19 mouse cellular contexts compared by ENCODE assay signal in genomic region chr8:109864798-109865197, GRCm38 (mm10). TPM values are rescaled to one million over a fixed set of nuclear protein-coding genes. Genes with fewer than 3 reads are reported as not detected.
DNase-seq lines count a peak whose midpoint lies in the region; ATAC-seq and TF ChIP-seq lines count a peak whose summit lies in the region.
"Had no signal": no experiment of that assay in that cellular context is flagged by ENCODE, and none has a peak within 500 bp of the region (broad histone marks: within the 10 kb centered on the region; RNA-seq: fewer than 3 reads in every experiment).

No protein-coding gene starts in this region.

- no peaks in the 10 kb centered on the region for H3K9me3 ChIP-seq in heart, embryonic 10.5 days
- H3K9me3 ChIP-seq in liver, embryonic 11.5 days (ENCODE audit: control insufficient read depth, low read length), result no peaks in the 10 kb centered on the region
- no peaks in the 10 kb centered on the region for H3K9me3 ChIP-seq in hindbrain, embryonic 10.5 days
- H3K9me3 ChIP-seq: heart, embryonic 13.5 days; limb, embryonic 10.5 days had no signal

- H3K36me3 ChIP-seq in heart, embryonic 10.5 days, result peaks cover 35% of the 10 kb centered on the region
- H3K36me3 ChIP-seq in heart, adult 2 months (ENCODE audit: control insufficient read depth, insufficient read depth, low read length), result peaks cover 10% of the 10 kb centered on the region
- H3K36me3 ChIP-seq in liver, embryonic 11.5 days (ENCODE audit: control insufficient read depth, insufficient read depth, low read length), result peaks cover 11% of the 10 kb centered on the region; the same call in 1 of the 2 replicates
- H3K36me3 ChIP-seq in thymus, adult 2 months (ENCODE audit: control insufficient read depth, insufficient read depth, low read length), result peaks cover 29% of the 10 kb centered on the region
- peaks cover 42% of the 10 kb centered on the region for H3K36me3 ChIP-seq in hindbrain, embryonic 10.5 days

- H3K27me3 ChIP-seq in heart, embryonic 10.5 days (ENCODE audit: insufficient read depth, poor library complexity, severe bottlenecking), result no peaks in the 10 kb centered on the region
- H3K27me3 ChIP-seq in heart, adult 2 months (ENCODE audit: control insufficient read depth, insufficient read depth, low read length), result no peaks in the 10 kb centered on the region
- H3K27me3 ChIP-seq in liver, embryonic 11.5 days (replicated peaks; ENCODE audit: control insufficient read depth, insufficient read depth, low read length), result no peaks in the 10 kb centered on the region
- no peaks in the 10 kb centered on the region for H3K27me3 ChIP-seq in thymus, adult 2 months (ENCODE audit: control insufficient read depth, insufficient read depth, low read length)
- H3K27me3 ChIP-seq in hindbrain, embryonic 10.5 days (ENCODE audit: insufficient read depth, poor library complexity, severe bottlenecking), result no peaks in the 10 kb centered on the region
- H3K27me3 ChIP-seq: heart, embryonic 13.5 days had no signal

- TF ChIP-seq EP300 in heart, adult 2 months (IDR thresholded peaks at IDR 0.05; ENCODE audit: insufficient read depth, low read depth, low read length), result no peak

- no peak for TF ChIP-seq CTCF in heart, adult 2 months (IDR thresholded peaks at IDR 0.05)
- no peak for TF ChIP-seq CTCF in bone marrow, adult 2 months (IDR thresholded peaks at IDR 0.05; ENCODE audit: control insufficient read depth, insufficient read depth, low read length)
- no peak for TF ChIP-seq CTCF in thymus, adult 2 months (IDR thresholded peaks at IDR 0.05; ENCODE audit: borderline replicate concordance, control insufficient read depth, extremely low read depth, insufficient read depth, low read length, poor library complexity)

- peaks cover 3% of the 10 kb centered on the region; the same call in 1 of the 2 replicates for H3K79me2 ChIP-seq in heart, adult 2 months (replicated peaks; ENCODE audit: control insufficient read depth, insufficient read depth, low read length)

- H3K9ac ChIP-seq in heart, adult 2 months (ENCODE audit: low read depth, low read length), result no peak overlapping the region
- H3K9ac ChIP-seq in liver, embryonic 11.5 days (ENCODE audit: low read depth, low read length), result no peak overlapping the region
- H3K9ac ChIP-seq: heart, embryonic 13.5 days had no signal

- 0 out of 2 replicates have a peak overlapping the region, but pooled peaks have one; percentile 3 for H3K27ac ChIP-seq in heart, embryonic 10.5 days
- no peak overlapping the region for H3K27ac ChIP-seq in heart, adult 2 months
- peak overlapping the region; percentile 79; the same call in 1 of the 2 replicates for H3K27ac ChIP-seq in bone marrow, adult 2 months (ENCODE audit: control insufficient read depth, insufficient read depth, low read depth, low read length, poor library complexity)
- peak overlapping the region; percentile 94 for H3K27ac ChIP-seq in liver, embryonic 11.5 days (ENCODE audit: low read depth, low read length)
- no peak overlapping the region for H3K27ac ChIP-seq in thymus, adult 2 months (ENCODE audit: control insufficient read depth, insufficient read depth, low read length)
- no peak overlapping the region for H3K27ac ChIP-seq in hindbrain, embryonic 10.5 days
- H3K27ac ChIP-seq: heart, embryonic 13.5 days; limb, embryonic 10.5 days had no signal

- 78% methylated on average over 2 of the region's 2 CpGs for WGBS in heart, embryonic 10.5 days
- WGBS in heart, adult 2 months, result 81% methylated on average over 2 of the region's 2 CpGs
- 60% methylated on average over 2 of the region's 2 CpGs for WGBS in bone marrow, adult 2 months
- WGBS in liver, embryonic 11.5 days, result 56% methylated on average over 2 of the region's 2 CpGs
- WGBS in thymus, adult 2 months, result 92% methylated on average over 2 of the region's 2 CpGs
- 94% methylated on average over 2 of the region's 2 CpGs for WGBS in hindbrain, embryonic 10.5 days

- H3K4me2 ChIP-seq in liver, embryonic 11.5 days, result peak overlapping the region; percentile 51
- H3K4me2 ChIP-seq: heart, embryonic 13.5 days had no signal

- H3K4me1 ChIP-seq in heart, embryonic 10.5 days, result peaks cover 9% of the 10 kb centered on the region
- H3K4me1 ChIP-seq in heart, adult 2 months (ENCODE audit: control insufficient read depth, insufficient read depth, low read length), result peaks cover 2% of the 10 kb centered on the region
- H3K4me1 ChIP-seq in bone marrow, adult 2 months (ENCODE audit: control insufficient read depth, insufficient read depth, low read length), result no peaks in the 10 kb centered on the region; the same call in 1 of the 2 replicates
- peaks cover 40% of the 10 kb centered on the region for H3K4me1 ChIP-seq in liver, embryonic 11.5 days (replicated peaks; ENCODE audit: control insufficient read depth, insufficient read depth, low read length)
- peaks cover 6% of the 10 kb centered on the region for H3K4me1 ChIP-seq in thymus, adult 2 months (replicated peaks; ENCODE audit: control insufficient read depth, insufficient read depth, low read length)
- H3K4me1 ChIP-seq in hindbrain, embryonic 10.5 days (replicated peaks), result peaks cover 20% of the 10 kb centered on the region

- no peak overlapping the region for H3K4me3 ChIP-seq in heart, embryonic 10.5 days
- H3K4me3 ChIP-seq in heart, adult 2 months, result no peak overlapping the region
- H3K4me3 ChIP-seq in bone marrow, adult 2 months (replicated peaks; ENCODE audit: control insufficient read depth, low read depth, low read length), result no peak overlapping the region
- H3K4me3 ChIP-seq in liver, embryonic 11.5 days (ENCODE audit: low read depth, low read length), result no peak overlapping the region
- no peak overlapping the region for H3K4me3 ChIP-seq in thymus, adult 2 months (ENCODE audit: control insufficient read depth, insufficient read depth, low read length)
- no peak overlapping the region for H3K4me3 ChIP-seq in hindbrain, embryonic 10.5 days
- H3K4me3 ChIP-seq: heart, embryonic 13.5 days; limb, embryonic 10.5 days had no signal

- no peak for DNase-seq in heart, embryonic 10.5 days (ENCODE audit: low spot score)
- DNase-seq in heart, adult 2 months, result no peak
- DNase-seq in liver, embryonic 11.5 days (ENCODE audit: low spot score), result no peak
- DNase-seq in thymus, adult 2 months, result no peak
- DNase-seq in hindbrain, embryonic 10.5 days (ENCODE audit: low spot score), result no peak
- no peak for DNase-seq in adrenal gland, postnatal 36 days
- DNase-seq: adrenal gland, postnatal 10 days; gastrocnemius, postnatal 25 days; heart, postnatal 4 days; lung, adult 2 months; lung, postnatal 36 days; midbrain, embryonic 14.5 days; retina, postnatal 1 day; thymus, postnatal 25 days had no signal

- peak; percentile 70 for ATAC-seq in liver, embryonic 11.5 days (replicated peaks; ENCODE audit: low FRiP score)
- peak; percentile 66 for ATAC-seq in megakaryocyte-erythroid progenitor cell, adult 5-6 weeks (replicated peaks; ENCODE audit: low FRiP score, low TSS enrichment, poor library complexity, severe bottlenecking)
- ATAC-seq: forebrain, embryonic 14.5 days had no signal

- TF ChIP-seq POLR2A in heart, adult 2 months (IDR thresholded peaks at IDR 0.05; ENCODE audit: insufficient read depth, low read depth, low read length), result no peak
- no peak for TF ChIP-seq POLR2A in bone marrow, adult 2 months (IDR thresholded peaks at IDR 0.05; ENCODE audit: borderline replicate concordance, control insufficient read depth, low read depth, low read length)
- no peak for TF ChIP-seq POLR2A in thymus, adult 2 months (IDR thresholded peaks at IDR 0.05; ENCODE audit: control insufficient read depth, extremely low read depth, insufficient read depth, low read length, poor library complexity)

- intact Hi-C loops in heart, adult 2 months (cut with DNase I), result loop anchor here (5.0 to 10.0 kb wide), 4 partner anchors 53 to 300 kb away; partner anchors contain the start of genes Ap1g1, Dhx38, Ist1 and Txnl4b

RNA-seq across cellular contexts. Expression of gene Phlpp2, which starts 3.5 kb away (rescaled TPM):
- 1.6 and 2.2 TPM in 2 replicates for polyA plus RNA-seq in heart, embryonic 10.5 days (2016; fragmentation: Nextera tagmentation; extraction: Ambion mirVana)
- total RNA-seq in heart, adult 2 months (2021), result 1 to 10 TPM; 3.2 to 4.6 TPM
- 2.1 and 4.2 TPM in 2 replicates for polyA plus RNA-seq in heart, adult 2 months (2012; rRNA removed)
- polyA plus RNA-seq in bone marrow, adult 2 months (2011; ENCODE audit: insufficient read depth, insufficient read length, low replicate concordance, missing spikeins), result 9.0 and 10.8 TPM in 2 replicates
- 3.5 and 3.7 TPM in 2 replicates for polyA plus RNA-seq in liver, embryonic 11.5 days (2014; fragmentation: Nextera tagmentation; extraction: Ambion mirVana)
- 7.0 and 12.7 TPM in 2 replicates for total RNA-seq in megakaryocyte-erythroid progenitor cell, adult 5-6 weeks (2014; fragmentation: Nextera tagmentation)
- 5.4 and 8.8 TPM in 2 replicates for total RNA-seq in megakaryocyte-erythroid progenitor cell, adult 5-6 weeks (2017)
- polyA plus RNA-seq in thymus, adult 2 months (2012; rRNA removed), result 2.2 and 2.7 TPM in 2 replicates
- 2.0 and 2.7 TPM in 2 replicates for polyA plus RNA-seq in hindbrain, embryonic 10.5 days (2016; fragmentation: Nextera tagmentation; extraction: Ambion mirVana)
- total RNA-seq in adrenal gland, postnatal 36 days (2021), result 1 to 10 TPM; 9.5 to 9.8 TPM

Comparison
In these comparisons a context has a peak if more than half of its experiments do, and no peak if none do; other contexts are left out.
1. H3K27ac ChIP-seq: peak in heart, embryonic 10.5 days (single experiment), bone marrow, adult 2 months (single experiment) and liver, embryonic 11.5 days (single experiment); none in heart, adult 2 months (single experiment), thymus, adult 2 months (single experiment) and hindbrain, embryonic 10.5 days (single experiment).